12 mouse cellular contexts compared by ENCODE assay signal in the genomic region with DNA sequence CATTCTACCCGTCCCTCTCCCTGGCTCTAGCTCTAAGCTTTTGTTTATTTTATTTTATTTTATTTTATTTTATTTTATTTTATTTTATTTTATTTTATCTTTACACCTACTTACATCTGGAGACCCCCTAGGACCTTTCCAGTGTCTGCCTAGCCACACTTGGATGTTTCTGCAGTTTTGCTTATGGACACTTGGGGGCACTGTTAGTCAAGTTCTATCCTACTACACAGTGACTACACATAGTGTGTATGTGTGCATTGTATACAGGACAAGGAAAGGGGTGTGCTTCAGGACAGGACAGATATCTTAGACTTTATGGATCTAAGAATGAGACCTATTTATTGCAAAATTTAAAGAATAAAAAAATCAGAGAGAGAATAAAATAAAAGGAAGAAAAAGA.
DNase-seq lines count a peak whose midpoint lies in the region; ATAC-seq and TF ChIP-seq lines count a peak whose summit lies in the region.
"Had no signal": no experiment of that assay in that cellular context is flagged by ENCODE, and none has a peak within 500 bp of the region (broad histone marks: within the 10 kb centered on the region; RNA-seq: fewer than 3 reads in every experiment).

No protein-coding gene starts in this region.

- no peaks in the 10 kb centered on the region for H3K9me3 ChIP-seq in hindbrain, embryonic 14.5 days (ENCODE audit: control insufficient read depth, low read length)
- H3K9me3 ChIP-seq in hindbrain, embryonic 13.5 days, result no peaks in the 10 kb centered on the region
- H3K9me3 ChIP-seq in neural tube, embryonic 13.5 days, result no peaks in the 10 kb centered on the region
- no peaks in the 10 kb centered on the region for H3K9me3 ChIP-seq in neural tube, embryonic 15.5 days (replicated peaks)
- H3K9me3 ChIP-seq in stomach, postnatal 0 days (ENCODE audit: control insufficient read depth, low read length), result no peaks in the 10 kb centered on the region
- H3K9me3 ChIP-seq: liver, embryonic 15.5 days had no signal

- no peaks in the 10 kb centered on the region for H3K27me3 ChIP-seq in hindbrain, embryonic 14.5 days (ENCODE audit: control insufficient read depth, insufficient read depth, low read length)
- no peaks in the 10 kb centered on the region for H3K27me3 ChIP-seq in hindbrain, embryonic 13.5 days
- no peaks in the 10 kb centered on the region for H3K27me3 ChIP-seq in neural tube, embryonic 13.5 days
- no peaks in the 10 kb centered on the region for H3K27me3 ChIP-seq in neural tube, embryonic 15.5 days (replicated peaks)
- no peaks in the 10 kb centered on the region for H3K27me3 ChIP-seq in stomach, postnatal 0 days (ENCODE audit: control insufficient read depth, insufficient read depth, low read length)
- H3K27me3 ChIP-seq: liver, embryonic 15.5 days had no signal

- TF ChIP-seq EP300 in stomach, postnatal 0 days (optimal IDR thresholded peaks at IDR 0.05), result no peak

- TF ChIP-seq POLR2A in cortical plate, adult 2 months (IDR thresholded peaks at IDR 0.05; ENCODE audit: extremely low read depth, insufficient read depth, low read length), result no peak

- no peak for ATAC-seq in hindbrain, embryonic 14.5 days (ENCODE audit: low FRiP score)
- no peak for ATAC-seq in hindbrain, embryonic 13.5 days (ENCODE audit: low FRiP score)
- ATAC-seq in neural tube, embryonic 13.5 days (ENCODE audit: low read depth), result peak; percentile 47; the same call in 1 of the 2 replicates
- no peak for ATAC-seq in neural tube, embryonic 15.5 days (ENCODE audit: low FRiP score)
- no peak for ATAC-seq in stomach, postnatal 0 days (ENCODE audit: low FRiP score, low TSS enrichment)

- peak; percentile 59 for DNase-seq in hindbrain, embryonic 14.5 days (ENCODE audit: low spot score)
- no peak for DNase-seq in stomach, postnatal 0 days (ENCODE audit: low spot score)
- DNase-seq in cerebellum, adult 8-10 months, result no peak
- DNase-seq in layer of hippocampus, postnatal 36 days, result no peak
- DNase-seq: cerebellum, postnatal 36 days; thymus, postnatal 4 days had no signal

- H3K4me2 ChIP-seq in hindbrain, embryonic 14.5 days (replicated peaks), result no peak overlapping the region
- H3K4me2 ChIP-seq in hindbrain, embryonic 13.5 days, result no peak overlapping the region
- no peak overlapping the region for H3K4me2 ChIP-seq in neural tube, embryonic 13.5 days
- no peak overlapping the region for H3K4me2 ChIP-seq in neural tube, embryonic 15.5 days
- no peak overlapping the region for H3K4me2 ChIP-seq in stomach, postnatal 0 days (replicated peaks; ENCODE audit: low read depth)
- H3K4me2 ChIP-seq: liver, embryonic 15.5 days had no signal

- no peaks in the 10 kb centered on the region for H3K4me1 ChIP-seq in hindbrain, embryonic 14.5 days (replicated peaks; ENCODE audit: control insufficient read depth, insufficient read depth, low read length)
- H3K4me1 ChIP-seq in hindbrain, embryonic 13.5 days (replicated peaks), result no peaks in the 10 kb centered on the region
- no peaks in the 10 kb centered on the region for H3K4me1 ChIP-seq in neural tube, embryonic 13.5 days (replicated peaks)
- H3K4me1 ChIP-seq in neural tube, embryonic 15.5 days, result no peaks in the 10 kb centered on the region
- no peaks in the 10 kb centered on the region for H3K4me1 ChIP-seq in cortical plate, adult 2 months (ENCODE audit: control insufficient read depth, insufficient read depth, low read length)
- H3K4me1 ChIP-seq in stomach, postnatal 0 days (replicated peaks; ENCODE audit: control insufficient read depth, insufficient read depth), result no peaks in the 10 kb centered on the region
- H3K4me1 ChIP-seq: liver, embryonic 15.5 days had no signal

- no peak overlapping the region for H3K27ac ChIP-seq in hindbrain, embryonic 14.5 days
- no peak overlapping the region for H3K27ac ChIP-seq in hindbrain, embryonic 13.5 days
- H3K27ac ChIP-seq in neural tube, embryonic 13.5 days (replicated peaks), result no peak overlapping the region
- no peak overlapping the region for H3K27ac ChIP-seq in neural tube, embryonic 15.5 days (replicated peaks)
- H3K27ac ChIP-seq in cortical plate, adult 2 months (ENCODE audit: insufficient read depth, low read length), result no peak overlapping the region
- H3K27ac ChIP-seq in stomach, postnatal 0 days (replicated peaks), result no peak overlapping the region
- H3K27ac ChIP-seq: liver, embryonic 15.5 days had no signal

- TF ChIP-seq CTCF in cortical plate, adult 2 months (IDR thresholded peaks at IDR 0.05; ENCODE audit: extremely low read depth, insufficient read depth, low read length), result peak; percentile 52
- peak; percentile 69 for TF ChIP-seq CTCF in stomach, postnatal 0 days (IDR thresholded peaks at IDR 0.05; ENCODE audit: low read depth)

- no peaks in the 10 kb centered on the region for H3K36me3 ChIP-seq in hindbrain, embryonic 14.5 days (replicated peaks; ENCODE audit: control insufficient read depth, insufficient read depth)
- no peaks in the 10 kb centered on the region for H3K36me3 ChIP-seq in hindbrain, embryonic 13.5 days
- no peaks in the 10 kb centered on the region for H3K36me3 ChIP-seq in neural tube, embryonic 13.5 days
- H3K36me3 ChIP-seq in neural tube, embryonic 15.5 days, result no peaks in the 10 kb centered on the region
- H3K36me3 ChIP-seq in stomach, postnatal 0 days (ENCODE audit: control insufficient read depth, insufficient read depth, low read length), result no peaks in the 10 kb centered on the region
- H3K36me3 ChIP-seq: liver, embryonic 15.5 days had no signal

- H3K9ac ChIP-seq in hindbrain, embryonic 14.5 days, result no peak overlapping the region
- H3K9ac ChIP-seq in hindbrain, embryonic 13.5 days, result no peak overlapping the region
- no peak overlapping the region for H3K9ac ChIP-seq in neural tube, embryonic 13.5 days
- H3K9ac ChIP-seq in neural tube, embryonic 15.5 days (replicated peaks), result no peak overlapping the region
- no peak overlapping the region for H3K9ac ChIP-seq in stomach, postnatal 0 days (ENCODE audit: low read length)
- H3K9ac ChIP-seq: liver, embryonic 15.5 days had no signal

- WGBS in hindbrain, embryonic 14.5 days, result 54% methylated on average over 1 of the region's 1 CpGs
- WGBS in hindbrain, embryonic 13.5 days, result 56% methylated on average over 1 of the region's 1 CpGs
- 46% methylated on average over 1 of the region's 1 CpGs for WGBS in neural tube, embryonic 13.5 days
- 66% methylated on average over 1 of the region's 1 CpGs for WGBS in neural tube, embryonic 15.5 days
- 31% methylated on average over 1 of the region's 1 CpGs for WGBS in stomach, postnatal 0 days

- no peak overlapping the region for H3K4me3 ChIP-seq in hindbrain, embryonic 14.5 days (replicated peaks; ENCODE audit: low read length)
- H3K4me3 ChIP-seq in hindbrain, embryonic 13.5 days, result no peak overlapping the region
- no peak overlapping the region for H3K4me3 ChIP-seq in neural tube, embryonic 13.5 days
- H3K4me3 ChIP-seq in neural tube, embryonic 15.5 days (replicated peaks), result no peak overlapping the region
- H3K4me3 ChIP-seq in cortical plate, adult 2 months (ENCODE audit: insufficient read depth, low read length), result no peak overlapping the region
- H3K4me3 ChIP-seq in stomach, postnatal 0 days (ENCODE audit: low read depth, low read length), result no peak overlapping the region
- H3K4me3 ChIP-seq: liver, embryonic 15.5 days; myocyte had no signal
